ENCODE assay signal across 8 mouse cellular contexts in genomic region chr1:153749211-153749801, GRCm38 (mm10). TPM values are rescaled to one million over a fixed set of nuclear protein-coding genes. Genes with fewer than 3 reads are reported as not detected.
DNase-seq lines count a peak whose midpoint lies in the region; ATAC-seq and TF ChIP-seq lines count a peak whose summit lies in the region.

Rnasel (plus strand) TSS chr1:153749426.

- no peaks in the 10 kb centered on the region for H3K27me3 ChIP-seq in forebrain, embryonic 11.5 days (ENCODE audit: control insufficient read depth, insufficient read depth, low read length)
- no peaks in the 10 kb centered on the region for H3K27me3 ChIP-seq in lung, postnatal 0 days (replicated peaks; ENCODE audit: insufficient read depth, low read length)

- DNase-seq in MEL-GATA-1-ER (ENCODE audit: extremely low read depth, low read depth), result peak; percentile 84
- DNase-seq in forebrain, embryonic 11.5 days (ENCODE audit: low spot score), result peak; percentile 84
- peak; percentile 32 for DNase-seq in heart, postnatal 25 days (ENCODE audit: low spot score)
- DNase-seq in large intestine, adult 2 months (ENCODE audit: low read depth, low spot score), result peak; percentile 82
- peak; percentile 95 for DNase-seq in lung, postnatal 0 days (ENCODE audit: low spot score)
- peak; percentile 76 for DNase-seq in ovary, adult 18-20 months (ENCODE audit: low spot score)
- peak; percentile 77 for DNase-seq in thymus, postnatal 25 days

- peak within 1 kb of the TSS; percentile 88 for H3K9ac ChIP-seq in forebrain, embryonic 11.5 days (ENCODE audit: low read length)
- peak within 1 kb of the TSS; percentile 36 for H3K9ac ChIP-seq in lung, postnatal 0 days (replicated peaks; ENCODE audit: low read depth)

- TF ChIP-seq CTCF in lung, postnatal 0 days (IDR thresholded peaks at IDR 0.05), result peak; percentile 91

- 5% methylated on average over 18 of the region's 18 CpGs for WGBS in forebrain, embryonic 11.5 days
- WGBS in large intestine, adult 2 months, result under 1% methylated on average over 18 of the region's 18 CpGs
- WGBS in lung, postnatal 0 days, result under 1% methylated on average over 18 of the region's 18 CpGs

- TF ChIP-seq EP300 in lung, postnatal 0 days (IDR thresholded peaks at IDR 0.05), result peak; percentile 85

- H3K36me3 ChIP-seq in forebrain, embryonic 11.5 days (ENCODE audit: control insufficient read depth, insufficient read depth, low read length), result no peaks in the 10 kb centered on the region
- H3K36me3 ChIP-seq in lung, postnatal 0 days (ENCODE audit: insufficient read depth, low read length), result no peaks in the 10 kb centered on the region

- H3K4me3 ChIP-seq in brown adipose tissue, adult 24 weeks (ENCODE audit: insufficient read depth, low read depth, low read length), result peak within 1 kb of the TSS; percentile 56
- H3K4me3 ChIP-seq in forebrain, embryonic 11.5 days (ENCODE audit: low read depth, low read length), result peak within 1 kb of the TSS; percentile 31
- peak within 1 kb of the TSS; percentile 37 for H3K4me3 ChIP-seq in lung, postnatal 0 days (ENCODE audit: low read depth, low read length)

- H3K9me3 ChIP-seq in forebrain, embryonic 11.5 days (ENCODE audit: control insufficient read depth, low read length), result no peaks in the 10 kb centered on the region
- H3K9me3 ChIP-seq in lung, postnatal 0 days (ENCODE audit: low read length), result no peaks in the 10 kb centered on the region

- peak within 1 kb of the TSS; percentile 59 for H3K4me2 ChIP-seq in forebrain, embryonic 11.5 days (ENCODE audit: low read depth, low read length, severe bottlenecking)
- H3K4me2 ChIP-seq in lung, postnatal 0 days (replicated peaks; ENCODE audit: low read depth, low read length), result peak within 1 kb of the TSS; percentile 65

- intact Hi-C loops in heart, postnatal 25 days (cut with DNase I), result loop anchor here (5.0 kb wide), 2 partner anchors 58 to 262 kb away; partner anchors contain the start of gene Dhx9

- peak; percentile 50 for ATAC-seq in forebrain, embryonic 11.5 days (replicated peaks; ENCODE audit: low FRiP score)
- ATAC-seq in lung, postnatal 0 days, result peak; percentile 63

- H3K4me1 ChIP-seq in brown adipose tissue, adult 24 weeks (ENCODE audit: control insufficient read depth, insufficient read depth, insufficient read length, low read length), result no peaks in the 10 kb centered on the region
- peaks cover 3% of the 10 kb centered on the region; the same call in 1 of the 2 replicates for H3K4me1 ChIP-seq in forebrain, embryonic 11.5 days (replicated peaks; ENCODE audit: control insufficient read depth, insufficient read depth, low read length)
- peaks cover 10% of the 10 kb centered on the region; the same call in 1 of the 2 replicates for H3K4me1 ChIP-seq in lung, postnatal 0 days (ENCODE audit: insufficient read depth, low read depth, low read length)

- H3K27ac ChIP-seq in brown adipose tissue, adult 24 weeks (replicated peaks; ENCODE audit: low read depth, low read length), result no peak within 1 kb of the TSS
- H3K27ac ChIP-seq in forebrain, embryonic 11.5 days (ENCODE audit: low read depth, low read length), result no peak within 1 kb of the TSS
- peak within 1 kb of the TSS; percentile 86 for H3K27ac ChIP-seq in lung, postnatal 0 days (ENCODE audit: low read length)

RNA-seq across cellular contexts. Expression of gene Rnasel, which starts in this region (rescaled TPM):
- 2.6 and 3.6 TPM in 2 replicates for polyA plus RNA-seq in brown adipose tissue, adult 24 weeks (2012; ENCODE audit: insufficient read depth, insufficient read length, missing spikeins)
- 19.3 and 19.5 TPM in 2 replicates for polyA plus RNA-seq in forebrain, embryonic 11.5 days (2014; fragmentation: Nextera tagmentation; extraction: Ambion mirVana)
- 1 to 10 TPM; 5.8 to 6.1 TPM for total RNA-seq in heart, postnatal 25 days (2021)
- 37.3 and 38.9 TPM in 2 replicates for polyA plus RNA-seq in large intestine, adult 2 months (2012; rRNA removed)
- polyA plus RNA-seq in lung, postnatal 0 days (2015; fragmentation: Nextera tagmentation; extraction: Ambion mirVana), result 13.1 and 16.6 TPM in 2 replicates

Comparison
In these comparisons a context has a peak if more than half of its experiments do, and no peak if none do; other contexts are left out.
1. DNase-seq: peak in every context shown above with its lines; median percentile 95 in lung, postnatal 0 days; 84 in MEL-GATA-1-ER; 84 in forebrain, embryonic 11.5 days; 82 in large intestine, adult 2 months; 77 in thymus, postnatal 25 days; 76 in ovary, adult 18-20 months; 32 in heart, postnatal 25 days.